Mouse (Mus musculus): ENCODE measurements around the gene Nsl1.

GRCm38 (mm10) chr1:191055533-191055873 lies 7.3 kb upstream of the Nsl1 start:
- no peak for TF ChIP-seq EP300 (IDR thresholded peaks at IDR 0.05; ENCODE audit: insufficient read depth, low read depth, low read length)
- no peak for TF ChIP-seq CTCF (IDR thresholded peaks at IDR 0.05; ENCODE audit: low read depth, low read length)
